Mouse (Mus musculus) lung, postnatal 0 days (tissue): ENCODE results near the gene Cachd1.

Experiments
- CTCF ChIP-seq: IDR thresholded peaks from 2 replicates; pipeline ENCODE4 v1.5.1; 2016; ENCODE audit warnings: antibody characterized with exemption, mild to moderate bottlenecking
- EP300 ChIP-seq: IDR thresholded peaks from 2 replicates; pipeline ENCODE4 v1.6.1; 2016; ENCODE audit warnings: antibody characterized with exemption, mild to moderate bottlenecking, control low read depth

- TF ChIP-seq CTCF: no peak
- no peak for TF ChIP-seq EP300
These were observed 214.5 kb downstream of the Cachd1 start for GRCm38 (mm10) chr4:100990996-100991395.
